Mouse (Mus musculus): ENCODE data around the gene Sgca. TPM values are rescaled to one million over a fixed set of nuclear protein-coding genes. Genes with fewer than 3 reads are reported as not detected.
A peak's percentile ranks its signal among the peaks of the same experiment; 100 is the strongest.

Gene Sgca
- total RNA-seq, 2 experiments from 2014 or later = 0.44 TPM; not detected in 1

- TF ChIP-seq CTCF (conservative IDR thresholded peaks at IDR 0.05) = no peak
- peak overlapping the region; percentile 23 for H3K4me3 ChIP-seq
- DNase-seq (ENCODE audit: low spot score in 2 of 2) = peak; percentile 72 to 73
- peak overlapping the region; percentile 100 for H3K27ac ChIP-seq
These were observed 22.0 kb upstream of the Sgca start for GRCm38 (mm10) chr11:94998041-94998531.

DNA sequence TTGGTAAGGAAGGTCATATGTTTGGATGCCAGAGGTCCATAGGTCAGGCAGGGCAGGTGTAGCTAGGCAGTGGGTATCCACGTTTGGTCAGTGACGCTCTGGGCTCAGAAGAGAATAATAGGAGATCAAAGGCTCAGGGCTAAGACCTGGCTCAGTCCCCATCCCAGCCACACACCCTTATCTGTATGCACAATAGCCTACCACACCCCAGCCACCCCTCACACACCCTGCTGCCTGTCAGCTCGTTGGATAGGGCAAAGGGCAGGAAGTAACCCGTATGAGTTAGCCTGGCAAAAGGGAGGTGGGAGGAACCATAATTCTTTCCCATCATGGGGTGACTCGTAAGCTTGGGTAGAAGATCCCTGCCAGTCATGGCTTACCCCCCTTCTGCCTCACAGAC lies 21.5 kb upstream of the Sgca start:
- no peak for DNase-seq (ENCODE audit: low spot score in 2 of 2)
- TF ChIP-seq CTCF (conservative IDR thresholded peaks at IDR 0.05) = no peak
- Histone ChIP-seq H3K4me3 (peak overlapping the region; percentile 23), H3K27ac (peak overlapping the region; percentile 100)

DNA sequence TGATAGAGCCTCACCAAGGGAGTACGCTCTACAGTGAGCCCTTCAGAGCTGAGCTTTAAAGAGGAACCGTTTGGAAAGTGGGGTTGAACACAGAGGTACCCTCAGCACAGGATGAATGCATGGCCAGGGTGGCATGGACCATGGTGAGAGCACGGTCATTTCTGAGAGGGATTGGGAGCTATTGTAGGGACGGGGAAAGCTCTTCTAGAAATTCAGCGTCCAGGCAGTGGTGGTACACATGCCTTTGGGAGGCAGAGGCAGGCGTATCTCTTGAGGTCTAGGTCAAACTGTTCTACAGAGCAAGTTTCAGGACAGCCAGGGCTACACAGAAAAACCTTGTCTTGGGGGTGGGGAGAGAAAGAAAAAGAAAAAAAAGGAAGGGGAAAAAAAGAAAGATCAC lies 20.9 kb upstream of the Sgca start:
- no peak overlapping the region; the same call in 1 of the 2 replicates for H3K4me3 ChIP-seq
- peak overlapping the region; percentile 100 for H3K27ac ChIP-seq
- DNase-seq (ENCODE audit: low spot score in 2 of 2) = no peak
- no peak for TF ChIP-seq CTCF (conservative IDR thresholded peaks at IDR 0.05)

- Histone ChIP-seq H3K4me3 (peak overlapping the region; percentile 94), H3K27ac (peak overlapping the region; percentile 100)
- no peak for DNase-seq (ENCODE audit: low spot score in 2 of 2)
- TF ChIP-seq CTCF (conservative IDR thresholded peaks at IDR 0.05) = no peak
These were observed 20.0 kb upstream of the Sgca start for GRCm38 (mm10) chr11:94996101-94996500.

- no peak for TF ChIP-seq CTCF (conservative IDR thresholded peaks at IDR 0.05)
These were observed 19.0 kb upstream of the Sgca start for GRCm38 (mm10) chr11:94994947-94995772.

GRCm38 (mm10) chr11:94994208-94994814 lies 18.2 kb upstream of the Sgca start:
- Histone ChIP-seq H3K27ac (peak overlapping the region; percentile 100), H3K4me3 (peak overlapping the region; percentile 94)
- TF ChIP-seq CTCF (conservative IDR thresholded peaks at IDR 0.05) = no peak
- no peak for DNase-seq (ENCODE audit: low spot score in 2 of 2)

More at GRCm38 (mm10) chr11:94994947-94995772, 19.0 kb upstream of the Sgca start:
- Histone ChIP-seq H3K27ac (peak overlapping the region; percentile 100), H3K4me3 (peak overlapping the region; percentile 94)
- no peak for DNase-seq (ENCODE audit: low spot score in 2 of 2)

GRCm38 (mm10) chr11:94992754-94993606 lies 16.9 kb upstream of the Sgca start:
- no peak for TF ChIP-seq CTCF (conservative IDR thresholded peaks at IDR 0.05)
- no peak for DNase-seq (ENCODE audit: low spot score in 2 of 2)
- Histone ChIP-seq H3K4me3 (peak overlapping the region; percentile 94), H3K27ac (peak overlapping the region; percentile 100)

- H3K27ac ChIP-seq = peak overlapping the region; percentile 100
- peak overlapping the region; percentile 94 for H3K4me3 ChIP-seq
- TF ChIP-seq CTCF (conservative IDR thresholded peaks at IDR 0.05) = no peak
These were observed 16.3 kb upstream of the Sgca start for GRCm38 (mm10) chr11:94992480-94992753.

DNA sequence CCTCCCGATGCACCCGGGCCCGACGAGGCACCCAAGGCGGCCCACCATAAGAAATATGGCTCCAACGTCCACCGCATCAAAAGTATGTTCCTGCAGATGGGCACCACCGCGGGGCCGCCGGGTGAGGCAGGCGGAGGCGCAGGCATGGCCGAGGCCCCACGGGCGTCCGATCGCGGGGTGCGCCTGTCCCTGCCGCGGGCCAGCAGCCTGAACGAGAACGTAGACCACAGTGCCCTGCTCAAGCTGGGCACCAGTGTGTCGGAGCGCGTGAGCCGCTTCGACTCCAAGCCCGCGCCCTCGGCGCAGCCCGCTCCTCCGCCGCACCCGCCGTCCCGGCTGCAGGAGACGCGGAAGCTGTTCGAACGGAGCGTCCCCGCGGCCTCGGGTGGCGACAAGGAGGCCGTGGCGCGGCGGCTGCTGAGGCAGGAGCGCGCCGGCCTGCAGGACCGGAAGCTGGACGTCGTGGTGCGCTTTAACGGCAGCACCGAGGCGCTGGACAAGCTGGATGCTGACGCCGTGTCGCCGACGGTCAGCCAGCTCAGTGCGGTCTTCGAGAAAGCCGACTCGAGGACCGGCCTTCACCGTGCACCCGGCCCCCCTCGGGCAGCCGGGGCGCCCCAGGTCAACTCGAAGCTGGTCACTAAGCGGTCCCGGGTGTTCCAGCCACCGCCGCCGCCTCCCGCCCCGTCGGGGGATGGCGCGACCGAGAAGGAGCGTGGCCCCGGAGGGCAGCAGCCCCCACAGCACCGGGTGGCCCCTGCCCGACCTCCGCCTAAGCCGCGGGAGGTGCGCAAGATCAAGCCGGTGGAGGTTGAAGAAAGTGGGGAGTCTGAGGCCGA lies 15.7 kb upstream of the Sgca start:
- no peak for DNase-seq (ENCODE audit: low spot score in 2 of 2)
- peak overlapping the region; percentile 94 for H3K4me3 ChIP-seq
- TF ChIP-seq CTCF (conservative IDR thresholded peaks at IDR 0.05) = no peak
- H3K27ac ChIP-seq = peak overlapping the region; percentile 100

More at GRCm38 (mm10) chr11:94992480-94992753, 16.3 kb upstream of the Sgca start:
- no peak for DNase-seq (ENCODE audit: low spot score in 2 of 2)

DNA sequence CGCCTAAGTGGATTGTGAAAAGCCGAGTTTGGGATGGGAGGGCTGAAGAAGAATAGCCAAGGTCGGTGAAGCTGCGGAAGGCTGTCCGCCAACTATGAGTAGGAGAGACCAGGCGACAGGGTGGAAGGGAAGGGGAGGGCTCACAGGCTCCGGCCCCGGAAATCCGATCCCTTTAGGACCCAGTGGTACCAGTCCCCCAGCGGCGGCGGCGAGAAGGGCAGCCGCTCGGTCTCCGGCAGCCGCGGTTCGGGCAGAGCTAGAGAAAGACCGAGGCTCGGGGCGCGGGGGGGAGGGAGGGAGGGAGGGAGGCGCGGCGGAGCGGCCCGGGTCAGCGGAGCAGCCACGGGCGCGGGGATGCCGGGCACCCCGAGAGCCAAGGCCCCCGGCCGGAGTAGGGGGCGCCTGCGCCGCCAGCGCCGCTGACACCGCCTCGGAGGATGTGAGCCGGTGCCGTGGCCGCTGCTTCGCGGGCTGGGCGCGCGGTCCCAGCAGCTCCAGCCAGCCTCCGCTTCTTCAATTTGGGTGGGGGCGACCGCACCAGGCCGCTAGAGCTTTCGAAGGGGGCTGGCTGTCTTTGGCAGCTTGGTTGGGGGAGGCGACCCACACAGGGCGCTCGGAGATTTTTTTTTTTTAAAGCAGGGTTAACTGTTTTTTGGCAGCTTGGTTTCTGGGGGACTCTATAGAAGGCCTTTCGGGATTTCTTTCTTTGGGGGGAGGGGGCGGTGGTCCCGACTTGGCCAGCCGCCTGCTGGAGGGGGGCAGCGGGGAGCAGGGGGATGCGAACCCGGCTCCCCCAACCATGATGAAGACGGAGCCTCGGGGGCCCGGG lies 14.8 kb upstream of the Sgca start, which contains the start of gene Ppp1r9b:
TSS of gene Ppp1r9b (plus strand) at position 287 of the 829 bp plus-strand sequence.
- peak within 1 kb of the TSS; percentile 100 for H3K27ac ChIP-seq
- peak within 1 kb of the TSS; percentile 94 for H3K4me3 ChIP-seq
- DNase-seq (ENCODE audit: low spot score in 2 of 2) = peak; percentile 92 to 93
- peak; percentile 79 for TF ChIP-seq CTCF (conservative IDR thresholded peaks at IDR 0.05)

GRCm38 (mm10) chr11:94990102-94990748 lies 14.1 kb upstream of the Sgca start:
- DNase-seq (ENCODE audit: low spot score in 2 of 2) = no peak
- no peak for TF ChIP-seq CTCF (conservative IDR thresholded peaks at IDR 0.05)
- H3K4me3 ChIP-seq = peak overlapping the region; percentile 94
- H3K27ac ChIP-seq = peak overlapping the region; percentile 100
